Mouse (Mus musculus) hindbrain, embryonic 15.5 days (tissue): ENCODE results near the gene Ntm. TPM values are rescaled to one million over a fixed set of nuclear protein-coding genes. Genes with fewer than 3 reads are reported as not detected.

Experiments used
- ATAC-seq: fragments of 200-750 bp; cut with Nextera tagmentation; 2 replicates; pipeline ENCODE4 v1.8.0; 2017; ENCODE audit warnings: low read depth, moderate number of reproducible peaks, moderate TSS enrichment; ENCODE audit not compliant: low FRiP score
- H3K27ac ChIP-seq: fragments of 300-500 bp; sonication (generic); replicated peaks from 2 replicates; pipeline ENCODE4 v1.5.1; 2015; ENCODE audit warnings: mild to moderate bottlenecking, inconsistent platforms
- H3K27me3 ChIP-seq: fragments of 300-500 bp; sonication (generic); 2 replicates; pipeline ENCODE4 v1.6.1; 2015; ENCODE audit warnings: control low read depth, inconsistent platforms
- H3K36me3 ChIP-seq: fragments of 300-500 bp; sonication (generic); 2 replicates; pipeline ENCODE4 v1.6.1; 2015; ENCODE audit warnings: control low read depth, inconsistent platforms
- H3K4me1 ChIP-seq: fragments of 300-500 bp; sonication (generic); replicated peaks from 2 replicates; pipeline ENCODE4 v1.6.1; 2015; ENCODE audit warnings: control low read depth, inconsistent platforms
- H3K4me2 ChIP-seq: fragments of 300-500 bp; sonication (generic); 2 replicates; pipeline ENCODE4 v1.6.1; 2015; ENCODE audit warnings: moderate library complexity, mild to moderate bottlenecking, inconsistent platforms
- H3K4me3 ChIP-seq: fragments of 300-500 bp; sonication (generic); 2 replicates; pipeline ENCODE4 v1.5.1; 2015; ENCODE audit warnings: mild to moderate bottlenecking, inconsistent platforms
- H3K9ac ChIP-seq: fragments of 300-500 bp; sonication (generic); 2 replicates; pipeline ENCODE4 v1.6.1; 2015; ENCODE audit warnings: inconsistent platforms
- H3K9me3 ChIP-seq: fragments of 300-500 bp; sonication (generic); 2 replicates; pipeline ENCODE4 v1.6.1; 2016; ENCODE audit warnings: control low read depth, inconsistent platforms
- WGBS: fragments of 180-500 bp; shearing (Covaris S2); methylation state at CpG from one replicate; pipeline ENCODE4 v1.1.7; 2015; 5-methylcytosine and 5-hydroxymethylcytosine counted together
- polyA plus RNA-seq: library from polyadenylated mRNA; unstranded; fragments of >200 nt; fragmentation: Nextera tagmentation; extraction: Ambion mirVana; gene quantifications from 2 replicates; pipeline ENCODE4 v1.2.1, GENCODE M21; 2015

Ntm gene
- polyA plus RNA-seq, 1 experiment from 2014 or later = 250 TPM

DNA sequence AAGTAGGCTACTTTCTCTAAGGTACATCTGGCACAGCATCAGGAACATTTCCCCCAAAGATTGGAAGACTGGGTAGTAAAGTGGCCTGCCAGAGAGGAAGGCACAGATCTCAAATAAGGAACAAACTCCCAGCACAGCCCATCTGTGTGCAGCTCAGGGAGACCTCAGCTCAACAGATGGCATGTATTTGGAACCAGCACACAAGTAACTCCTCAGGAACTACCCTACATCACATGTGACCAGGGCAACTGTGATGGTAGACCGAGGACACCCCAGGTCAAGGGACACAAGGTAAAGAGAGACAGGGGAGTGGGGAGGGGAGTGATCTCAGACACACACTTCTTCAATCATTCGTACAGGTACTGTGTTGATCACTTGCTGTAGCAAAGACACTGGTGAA is 556.0 kb downstream of the Ntm start:
- WGBS = 98% methylated on average over 2 of the region's 2 CpGs
- Histone ChIP-seq H3K27ac (no peak overlapping the region), H3K4me3 (no peak overlapping the region), H3K27me3 (no peaks in the 10 kb centered on the region), H3K36me3 (no peaks in the 10 kb centered on the region), H3K4me1 (peaks cover 20% of the 10 kb centered on the region), H3K9ac (no peak overlapping the region), H3K9me3 (no peaks in the 10 kb centered on the region), H3K4me2 (no peak overlapping the region)
- ATAC-seq = no peak

- no peak overlapping the region for H3K4me3 ChIP-seq
- 91% methylated on average over 1 of the region's 1 CpGs for WGBS
Observed at GRCm38 (mm10) chr9:29406046-29406445, 556.9 kb downstream of the Ntm start.

DNA sequence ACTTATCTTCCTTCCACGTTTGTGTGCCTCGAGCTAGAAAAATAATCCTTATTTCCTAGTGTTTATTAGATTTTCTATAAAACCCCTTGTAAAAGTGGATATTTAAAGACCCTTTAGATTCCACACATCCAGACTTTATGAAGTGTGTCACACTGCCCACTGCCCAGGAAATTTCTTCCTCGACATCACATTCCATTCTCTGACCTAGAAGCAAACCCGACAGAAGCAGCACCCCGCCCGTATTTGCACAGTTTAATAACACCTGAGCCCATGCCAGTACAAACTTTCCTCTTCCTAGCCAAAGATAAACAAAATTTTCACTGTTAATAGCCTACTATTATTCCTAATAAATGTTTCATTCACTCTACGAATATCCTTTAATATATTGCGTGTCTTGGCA is 562.8 kb downstream of the Ntm start:
- Histone ChIP-seq H3K9me3 (no peaks in the 10 kb centered on the region), H3K27ac (no peak overlapping the region), H3K36me3 (no peaks in the 10 kb centered on the region), H3K4me2 (no peak overlapping the region), H3K4me1 (no peaks in the 10 kb centered on the region), H3K27me3 (no peaks in the 10 kb centered on the region), H3K4me3 (no peak overlapping the region), H3K9ac (no peak overlapping the region)
- ATAC-seq = no peak
- 81% methylated on average over 8 of the region's 8 CpGs for WGBS

More at GRCm38 (mm10) chr9:29406046-29406445, 556.9 kb downstream of the Ntm start:
- no peaks in the 10 kb centered on the region for H3K9me3 ChIP-seq
- H3K9ac ChIP-seq = no peak overlapping the region
- H3K36me3 ChIP-seq = no peaks in the 10 kb centered on the region
- H3K27ac ChIP-seq = no peak overlapping the region
- H3K4me2 ChIP-seq = no peak overlapping the region
- ATAC-seq = no peak
- H3K4me1 ChIP-seq = peaks cover 14% of the 10 kb centered on the region
- no peaks in the 10 kb centered on the region for H3K27me3 ChIP-seq

DNA sequence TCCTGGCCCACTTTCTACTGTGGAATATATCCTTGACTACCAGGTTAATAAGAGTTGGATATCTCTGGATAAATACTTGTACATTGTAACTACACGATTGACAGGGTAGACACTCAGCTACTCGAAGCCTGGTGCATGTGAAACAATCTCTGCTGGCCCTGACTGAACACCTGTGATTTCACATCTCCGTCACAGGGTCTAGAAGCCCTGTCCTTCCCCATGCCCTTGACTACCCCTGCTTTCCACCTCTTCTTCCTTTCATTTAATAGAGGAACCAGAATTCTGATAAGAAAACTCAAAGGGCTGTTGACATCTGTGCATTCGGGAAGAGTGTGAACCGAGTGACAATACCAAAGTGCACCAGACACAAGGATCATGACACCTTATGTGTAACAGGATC is 566.8 kb downstream of the Ntm start:
- no peak for ATAC-seq
- 89% methylated on average over 5 of the region's 5 CpGs for WGBS
- Histone ChIP-seq H3K4me3 (no peak overlapping the region), H3K27me3 (no peaks in the 10 kb centered on the region), H3K4me2 (no peak overlapping the region), H3K36me3 (no peaks in the 10 kb centered on the region), H3K9ac (no peak overlapping the region), H3K9me3 (no peaks in the 10 kb centered on the region), H3K27ac (no peak overlapping the region), H3K4me1 (peaks cover 8% of the 10 kb centered on the region)

GRCm38 (mm10) chr9:29393136-29393535 is 569.8 kb downstream of the Ntm start:
- no peaks in the 10 kb centered on the region for H3K9me3 ChIP-seq
- H3K4me3 ChIP-seq = no peak overlapping the region
- H3K27me3 ChIP-seq = no peaks in the 10 kb centered on the region
- no peak overlapping the region for H3K27ac ChIP-seq
- WGBS = 87% methylated on average over 4 of the region's 4 CpGs
- H3K9ac ChIP-seq = no peak overlapping the region
- no peaks in the 10 kb centered on the region for H3K36me3 ChIP-seq
- H3K4me2 ChIP-seq = no peak overlapping the region
- ATAC-seq = no peak
- H3K4me1 ChIP-seq = peaks cover 30% of the 10 kb centered on the region

DNA sequence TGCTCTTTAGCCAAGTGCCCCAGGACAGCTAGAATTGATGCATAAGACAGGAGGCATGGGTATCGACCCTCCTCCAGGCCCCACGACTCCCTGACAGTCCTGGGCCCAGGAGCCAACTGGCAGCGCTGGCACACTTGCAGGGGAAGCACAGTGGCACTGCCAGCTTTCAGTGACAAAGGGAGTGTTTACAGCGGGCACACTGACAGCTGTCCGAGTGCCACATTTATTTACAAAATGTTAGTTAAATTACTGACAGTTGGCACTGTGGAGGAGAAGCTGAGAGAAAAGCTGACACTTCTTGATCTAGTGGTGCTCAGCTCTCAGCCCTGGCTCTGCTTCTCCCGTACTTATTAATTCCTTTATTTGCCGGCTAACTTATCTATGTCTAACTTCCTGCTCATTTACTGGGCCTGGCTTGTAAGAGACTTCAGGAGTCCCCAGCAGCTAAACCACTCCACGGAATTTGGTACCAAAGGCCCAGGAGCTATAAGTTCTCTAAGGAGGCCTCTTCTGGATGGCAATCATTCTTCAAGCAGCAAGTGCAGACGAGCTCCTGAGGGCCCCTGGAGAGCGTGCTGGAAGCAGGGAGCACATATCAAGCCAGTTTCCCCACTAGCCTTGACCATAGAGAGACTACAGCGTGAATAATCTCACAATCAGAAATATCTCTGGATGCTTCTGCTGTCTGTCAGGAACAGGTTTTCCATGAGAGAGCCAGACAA is 572.0 kb downstream of the Ntm start:
- WGBS = 55% methylated on average over 11 of the region's 11 CpGs
- H3K9ac ChIP-seq = no peak overlapping the region
- no peak overlapping the region for H3K4me3 ChIP-seq
- no peaks in the 10 kb centered on the region for H3K36me3 ChIP-seq
- no peaks in the 10 kb centered on the region for H3K27me3 ChIP-seq
- peaks cover 31% of the 10 kb centered on the region for H3K4me1 ChIP-seq
- H3K9me3 ChIP-seq = no peaks in the 10 kb centered on the region
- H3K27ac ChIP-seq = 0 out of 2 replicates have a peak overlapping the region, but pooled peaks have one; percentile 51
- peak; percentile 66; the same call in 1 of the 2 replicates for ATAC-seq
- 0 out of 2 replicates have a peak overlapping the region, but pooled peaks have one; percentile 4 for H3K4me2 ChIP-seq

DNA sequence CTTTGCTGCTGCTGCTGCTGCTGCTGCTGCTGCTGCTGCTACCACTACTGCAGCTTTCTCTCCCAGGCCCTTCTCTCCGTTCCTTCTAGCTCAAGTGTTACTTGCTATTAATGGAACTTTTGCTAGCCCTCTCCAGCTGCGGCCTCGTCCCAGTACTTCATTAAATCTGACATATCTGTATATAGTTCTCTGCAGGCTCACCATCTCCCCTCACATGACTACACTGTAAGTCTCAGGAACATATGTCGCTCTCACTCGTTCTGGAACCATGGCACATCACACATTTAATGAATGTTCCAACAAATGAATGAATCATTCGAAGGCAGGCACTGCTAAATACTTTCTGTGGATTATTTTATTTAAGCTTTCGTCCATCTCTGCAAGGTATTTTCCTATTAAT is 573.7 kb downstream of the Ntm start:
- no peaks in the 10 kb centered on the region for H3K9me3 ChIP-seq
- no peaks in the 10 kb centered on the region for H3K27me3 ChIP-seq
- 53% methylated on average over 7 of the region's 7 CpGs for WGBS
- no peak overlapping the region for H3K4me2 ChIP-seq
- no peak overlapping the region for H3K9ac ChIP-seq
- H3K27ac ChIP-seq = no peak overlapping the region
- ATAC-seq = no peak
- peaks cover 31% of the 10 kb centered on the region for H3K4me1 ChIP-seq
- H3K36me3 ChIP-seq = no peaks in the 10 kb centered on the region
- H3K4me3 ChIP-seq = no peak overlapping the region

DNA sequence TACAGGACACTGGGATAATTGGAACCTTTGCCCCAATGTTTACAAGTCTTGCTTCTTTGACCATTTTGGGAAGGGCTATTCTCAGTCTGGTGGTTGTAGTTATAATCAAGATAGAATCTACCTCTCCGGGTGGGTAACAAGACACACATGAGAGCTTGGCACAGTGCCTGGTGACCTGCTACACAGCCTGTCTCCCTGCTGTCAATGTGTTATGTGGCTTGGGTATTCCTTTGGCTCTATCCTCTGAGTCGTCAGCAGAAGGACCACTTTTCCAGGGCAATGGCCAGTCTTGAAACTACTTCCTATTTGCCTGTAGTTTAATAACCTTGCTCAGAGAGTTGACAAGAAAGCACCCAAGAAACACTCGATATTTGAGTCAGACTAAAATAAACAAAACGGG is 575.8 kb downstream of the Ntm start:
- H3K4me3 ChIP-seq = no peak overlapping the region
- H3K9ac ChIP-seq = no peak overlapping the region
- H3K9me3 ChIP-seq = no peaks in the 10 kb centered on the region
- WGBS = 64% methylated on average over 4 of the region's 4 CpGs
- peaks cover 31% of the 10 kb centered on the region for H3K4me1 ChIP-seq
- no peaks in the 10 kb centered on the region for H3K36me3 ChIP-seq
- H3K4me2 ChIP-seq = no peak overlapping the region
- H3K27me3 ChIP-seq = no peaks in the 10 kb centered on the region
- no peak for ATAC-seq
- H3K27ac ChIP-seq = no peak overlapping the region

DNA sequence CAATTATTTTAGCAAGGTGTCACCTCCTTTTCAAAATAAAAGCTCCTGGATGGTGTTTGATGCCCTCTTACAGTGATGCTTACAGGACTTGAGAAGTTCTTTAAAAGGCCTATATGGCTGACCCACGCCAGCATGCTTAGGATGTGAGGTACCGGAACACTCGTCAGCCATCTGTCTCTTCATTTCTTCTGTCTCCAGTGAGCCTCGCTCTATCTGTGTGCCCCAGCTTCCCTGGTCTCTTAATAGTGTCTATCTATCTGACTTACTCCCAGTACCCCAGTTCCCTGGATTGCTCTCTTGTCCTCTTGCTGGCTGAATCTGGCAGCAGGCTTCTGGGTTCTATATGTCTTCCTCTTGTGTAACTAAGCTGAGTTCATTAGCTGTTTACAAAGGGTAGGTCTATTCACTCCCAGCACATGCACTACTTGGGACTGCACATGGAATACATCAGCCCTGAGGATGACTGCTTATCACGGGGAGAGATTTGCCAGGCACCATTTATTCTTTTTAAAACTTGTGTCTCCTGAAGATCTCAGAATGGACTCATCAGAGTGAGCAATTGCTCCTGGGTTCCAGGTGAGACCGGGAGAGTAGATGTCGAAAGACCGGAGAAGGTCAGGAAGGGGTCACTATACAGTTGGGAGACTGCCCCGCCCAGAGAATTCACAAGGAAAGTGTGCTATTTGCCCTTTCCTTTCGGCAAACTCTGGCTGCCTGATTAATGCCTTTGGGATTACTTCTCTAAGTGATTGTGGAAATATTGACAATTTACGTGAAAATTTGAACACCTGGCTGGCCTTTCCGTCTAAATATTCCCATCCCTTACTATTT is 585.6 kb downstream of the Ntm start:
- ATAC-seq = no peak
- WGBS = 85% methylated on average over 12 of the region's 12 CpGs
- no peaks in the 10 kb centered on the region for H3K27me3 ChIP-seq
- no peak overlapping the region for H3K4me3 ChIP-seq
- H3K4me1 ChIP-seq = peaks cover 18% of the 10 kb centered on the region
- no peak overlapping the region for H3K4me2 ChIP-seq
- no peaks in the 10 kb centered on the region for H3K36me3 ChIP-seq
- H3K9ac ChIP-seq = no peak overlapping the region
- no peak overlapping the region for H3K27ac ChIP-seq
- no peaks in the 10 kb centered on the region for H3K9me3 ChIP-seq

GRCm38 (mm10) chr9:29371341-29371740 is 591.6 kb downstream of the Ntm start:
- Histone ChIP-seq H3K27me3 (no peaks in the 10 kb centered on the region), H3K9me3 (no peaks in the 10 kb centered on the region), H3K9ac (no peak overlapping the region), H3K36me3 (no peaks in the 10 kb centered on the region), H3K27ac (no peak overlapping the region), H3K4me1 (no peaks in the 10 kb centered on the region), H3K4me3 (no peak overlapping the region), H3K4me2 (no peak overlapping the region)
- 80% methylated on average over 3 of the region's 3 CpGs for WGBS
- ATAC-seq = no peak

GRCm38 (mm10) chr9:29369621-29370020 is 593.3 kb downstream of the Ntm start:
- Histone ChIP-seq H3K9ac (no peak overlapping the region), H3K9me3 (no peaks in the 10 kb centered on the region), H3K4me1 (0 out of 2 replicates have a peak, but pooled peaks cover 2% of the 10 kb centered on the region), H3K27ac (no peak overlapping the region), H3K27me3 (no peaks in the 10 kb centered on the region), H3K4me3 (no peak overlapping the region), H3K4me2 (no peak overlapping the region), H3K36me3 (no peaks in the 10 kb centered on the region)
- 71% methylated on average over 3 of the region's 3 CpGs for WGBS
- ATAC-seq = peak; percentile 48; the same call in 1 of the 2 replicates

DNA sequence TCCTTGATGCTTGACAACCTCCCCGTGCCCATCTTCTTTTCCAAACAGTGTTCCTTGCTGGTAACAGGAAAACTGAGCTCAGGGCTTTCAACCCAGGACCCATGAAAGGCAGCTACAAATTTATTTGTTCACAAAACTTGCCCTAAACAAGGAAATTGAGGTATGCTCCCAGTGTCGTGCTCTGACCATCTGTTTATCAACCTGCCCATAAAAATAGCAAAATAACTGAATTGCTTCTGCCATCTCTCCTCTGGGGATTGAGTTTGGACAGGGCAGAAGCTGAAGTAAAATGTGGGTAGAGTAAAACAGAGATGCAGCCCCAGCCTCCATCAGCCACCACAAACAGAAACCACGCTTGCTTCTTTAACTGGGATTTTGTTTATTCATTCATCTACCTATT is 594.6 kb downstream of the Ntm start:
- no peak for ATAC-seq
- Histone ChIP-seq H3K9ac (no peak overlapping the region), H3K9me3 (no peaks in the 10 kb centered on the region), H3K4me3 (no peak overlapping the region), H3K4me2 (no peak overlapping the region), H3K27ac (no peak overlapping the region), H3K27me3 (no peaks in the 10 kb centered on the region), H3K4me1 (0 out of 2 replicates have a peak, but pooled peaks cover 2% of the 10 kb centered on the region), H3K36me3 (no peaks in the 10 kb centered on the region)
- WGBS = 51% methylated on average over 3 of the region's 3 CpGs
